Mouse (Mus musculus): ENCODE measurements around the gene Marc1.

Gene Marc1

DNA sequence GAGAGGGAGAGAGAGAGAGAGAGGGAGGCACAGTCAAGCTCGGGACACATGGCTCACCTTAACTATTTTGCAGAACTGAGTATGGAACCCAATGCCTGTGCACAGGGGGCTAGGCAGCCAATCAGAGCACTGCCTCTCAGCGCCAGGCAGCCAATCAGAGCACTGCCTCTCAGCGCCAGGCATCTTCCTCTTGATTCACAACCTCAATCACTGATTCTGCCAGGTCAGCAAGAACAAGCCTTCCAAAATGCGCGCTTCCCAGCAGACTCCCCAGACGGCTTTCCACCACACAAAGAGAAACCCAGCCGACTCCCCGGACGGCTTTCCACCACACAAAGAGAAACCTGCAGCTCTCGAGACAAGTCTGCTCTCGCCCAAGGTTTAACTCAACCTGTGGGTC is 11.6 kb upstream of the Marc1 start:
- DNase-seq (ENCODE audit: low spot score in 2 of 2): no peak

DNA sequence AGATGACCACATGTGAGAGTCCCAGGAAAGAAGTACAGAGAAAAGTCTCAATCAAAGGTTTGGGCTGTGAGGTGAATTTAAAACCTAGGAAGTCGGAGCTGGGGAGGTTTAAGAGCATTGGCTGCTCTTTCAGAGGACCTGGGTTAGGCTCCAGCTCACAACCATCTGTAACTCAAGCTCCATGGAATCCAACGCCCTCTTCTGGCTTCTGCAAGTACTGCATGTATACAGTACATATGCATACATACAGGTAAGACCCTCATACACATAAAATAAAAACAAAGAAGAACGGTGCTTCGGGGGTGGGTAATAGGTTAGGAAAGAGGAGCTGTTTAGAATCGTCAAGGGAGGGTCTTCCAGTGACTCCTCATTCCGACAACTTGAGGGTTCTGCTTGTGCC is 6.7 kb upstream of the Marc1 start:
- DNase-seq (ENCODE audit: low spot score in 2 of 2): no peak

DNA sequence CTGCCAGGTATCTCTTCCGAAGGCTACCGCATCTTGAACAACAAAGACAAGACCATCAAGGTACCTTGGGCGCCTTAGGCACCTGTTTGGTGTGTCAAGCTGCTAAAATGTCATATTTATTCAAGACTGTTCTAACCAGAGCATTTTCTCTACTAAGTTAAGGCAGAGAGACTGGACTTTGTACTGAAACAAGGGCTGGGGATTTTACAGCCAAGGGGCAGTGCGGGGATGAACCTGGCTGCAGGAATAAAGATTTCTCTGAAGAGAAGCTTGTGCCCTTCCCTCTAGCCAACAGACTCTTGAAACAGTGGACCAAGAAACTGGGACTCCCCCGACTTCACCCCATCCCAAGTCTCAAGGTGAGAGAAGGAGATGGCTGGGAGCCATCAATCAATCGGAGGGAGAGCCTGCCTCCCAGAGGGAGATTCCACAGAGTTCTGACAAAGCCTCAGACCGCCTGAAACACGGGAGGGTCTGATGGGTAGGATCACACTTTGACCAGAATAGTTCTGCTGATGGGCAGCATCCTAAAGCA is 670 bp upstream of the Marc1 start:
- DNase-seq (ENCODE audit: low spot score in 2 of 2): no peak

DNA sequence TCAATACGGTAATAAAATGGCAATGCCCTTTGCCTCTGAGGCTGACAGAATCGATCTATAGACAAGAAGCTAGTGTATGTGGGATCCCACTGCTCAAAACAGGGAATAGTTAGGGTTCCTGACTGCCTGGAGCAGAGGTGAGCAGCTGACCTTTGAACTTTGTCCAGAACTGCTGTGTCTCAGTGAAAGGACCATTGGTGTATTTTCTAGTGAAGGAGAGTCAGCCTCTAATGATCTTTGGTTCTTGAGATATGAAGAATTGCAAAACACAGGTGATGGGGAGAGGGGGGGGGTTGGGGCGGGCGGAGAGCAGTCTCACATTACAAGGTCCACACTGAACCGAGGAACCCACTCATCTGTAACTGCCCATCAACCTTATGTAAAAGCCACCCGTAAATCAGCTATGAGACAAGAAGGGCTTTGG is 1.5 kb downstream of the Marc1 start:
- no peak for DNase-seq (ENCODE audit: low spot score in 2 of 2)

DNA sequence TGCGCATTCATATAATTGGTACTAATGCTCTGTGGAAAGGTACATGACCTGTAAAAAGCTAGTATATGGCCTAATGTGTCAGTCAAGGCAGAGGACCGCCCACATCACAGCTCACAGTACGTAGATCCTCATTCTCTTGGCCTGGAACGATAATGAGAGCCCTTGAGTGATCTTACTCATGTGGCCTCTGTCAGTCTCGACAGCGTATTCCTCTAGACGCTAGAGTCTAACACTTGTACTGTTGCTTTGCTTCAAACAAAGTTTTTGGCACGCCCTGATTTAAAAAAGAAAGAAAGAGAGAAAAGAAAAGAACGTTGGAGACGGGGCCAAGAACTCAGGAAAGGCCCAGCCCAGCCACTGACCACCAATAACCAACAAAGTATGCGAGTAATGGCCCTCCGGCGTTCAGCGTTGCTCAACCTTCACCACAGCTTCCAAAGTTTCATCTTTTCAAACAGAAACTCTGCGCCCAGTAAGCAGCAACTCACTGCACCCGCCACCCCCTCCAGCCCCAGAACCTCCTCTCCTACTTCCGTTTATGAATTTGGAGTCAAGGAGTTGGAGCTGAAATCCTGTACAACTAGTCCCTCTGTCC is 2.6 kb downstream of the Marc1 start:
- no peak for DNase-seq (ENCODE audit: low spot score in 2 of 2)

DNA sequence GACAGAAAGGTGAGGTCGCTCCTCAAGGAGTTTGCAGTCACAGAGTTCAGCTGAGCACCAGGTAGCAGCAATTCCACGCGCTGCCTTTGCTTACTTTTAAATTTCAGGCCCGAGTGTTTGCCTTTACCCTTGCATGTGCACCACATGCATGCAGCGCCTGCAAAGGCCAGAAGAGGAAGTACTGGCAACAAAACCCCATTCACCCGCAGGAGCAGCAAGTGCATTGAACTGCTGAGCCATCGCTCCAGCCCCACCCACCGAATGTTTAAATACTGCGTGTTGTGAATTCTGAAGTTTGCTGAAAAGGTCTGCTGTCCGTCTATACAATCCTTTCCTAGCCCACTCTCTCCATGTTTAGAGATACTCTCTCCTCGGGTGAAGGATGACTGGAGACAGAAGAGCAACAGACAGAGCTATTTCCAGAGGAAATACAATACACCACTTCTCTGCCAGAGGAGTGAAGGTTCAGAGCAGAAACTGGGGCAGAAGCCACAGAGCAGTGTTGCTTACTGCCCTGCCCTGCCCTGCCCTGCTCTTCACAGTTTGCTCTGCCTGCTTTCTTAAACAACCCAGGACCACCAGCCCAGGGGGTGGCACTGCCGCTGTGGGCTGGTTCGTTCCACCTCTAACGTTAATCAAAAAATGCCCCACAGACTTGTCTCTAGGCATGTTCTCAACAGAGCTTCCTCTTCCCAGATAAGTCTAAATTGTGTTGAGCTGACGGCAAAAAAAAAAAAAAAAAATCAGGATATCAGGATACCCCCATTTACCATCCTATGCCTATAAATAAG is 3.3 kb downstream of the Marc1 start:
- DNase-seq (ENCODE audit: low spot score in 2 of 2): no peak

DNA sequence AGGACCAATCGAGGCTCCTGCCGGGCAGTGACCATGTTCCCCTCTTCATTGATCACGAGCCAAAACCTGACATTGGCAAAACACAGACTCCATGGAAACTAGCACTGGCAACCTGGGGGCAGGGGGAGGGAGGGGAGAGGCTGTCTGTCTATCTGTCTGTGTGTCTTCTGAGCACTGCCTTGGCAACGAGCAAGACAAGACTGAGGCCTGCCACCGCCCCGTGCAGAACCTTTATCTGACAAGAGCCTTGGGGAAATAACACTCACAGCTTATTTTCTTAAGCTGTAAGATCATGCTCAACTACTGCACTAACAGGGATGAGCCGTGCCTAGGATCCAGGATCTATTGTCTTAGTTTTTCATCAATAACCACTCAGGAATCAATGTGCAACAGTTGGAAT is 4.0 kb downstream of the Marc1 start:
- DNase-seq (ENCODE audit: low spot score in 2 of 2): no peak

DNA sequence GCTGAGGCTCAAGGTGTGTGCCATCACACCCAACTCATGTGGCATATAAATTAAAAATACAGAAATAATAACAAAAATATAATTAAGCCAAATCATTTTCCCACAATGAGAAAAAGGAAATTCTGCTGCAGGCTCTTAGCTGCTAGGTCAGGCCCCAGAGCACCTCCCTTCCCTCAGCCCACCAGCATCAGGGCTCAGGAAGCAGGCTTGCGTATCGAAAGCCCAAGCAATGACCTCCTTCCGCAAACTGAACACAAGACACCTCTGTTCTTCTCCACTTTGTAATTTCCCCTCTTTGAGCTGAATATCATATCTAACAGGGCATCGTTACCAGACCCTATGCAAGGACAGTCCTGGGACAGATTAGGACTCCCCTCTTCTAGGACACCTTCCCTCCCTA is 5.4 kb downstream of the Marc1 start:
- no peak for DNase-seq (ENCODE audit: low spot score in 2 of 2)

DNA sequence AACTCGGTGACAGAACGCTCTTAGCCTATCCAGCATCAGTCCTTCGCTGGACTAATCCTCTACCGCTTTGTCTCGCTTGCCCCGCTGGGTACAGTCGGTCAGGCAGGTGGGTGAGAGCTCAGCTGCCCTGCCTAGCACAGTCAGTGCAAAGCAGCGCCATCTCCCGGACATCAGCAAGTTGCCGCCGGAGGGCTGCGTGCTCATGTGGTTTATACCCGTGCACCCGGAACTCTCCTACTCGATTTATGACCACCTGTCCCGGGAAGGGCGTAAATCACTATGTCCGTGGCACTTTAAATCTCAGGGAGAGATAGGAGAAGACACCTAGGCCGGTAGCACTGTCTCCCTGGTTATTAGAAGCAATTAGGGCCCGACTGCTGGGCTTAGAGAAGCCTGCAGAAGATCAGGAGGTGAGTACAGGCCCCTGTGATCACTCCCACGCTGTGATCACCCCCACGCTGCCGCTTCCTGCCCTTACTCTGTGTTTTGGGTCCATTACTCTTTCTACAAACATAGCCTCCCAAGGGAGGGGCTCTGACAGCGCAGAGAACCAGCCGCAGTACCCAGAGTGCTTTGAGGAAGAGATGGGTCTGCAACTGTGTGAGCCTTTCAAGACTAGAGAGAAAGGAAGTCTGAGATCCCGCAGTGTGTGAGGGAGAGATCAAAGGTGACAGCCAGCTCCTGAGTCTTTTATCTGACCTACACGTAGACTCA is 17.8 kb downstream of the Marc1 start:
- DNase-seq (ENCODE audit: low spot score in 2 of 2): peak in 1 of 2 experiments; percentile 72

DNA sequence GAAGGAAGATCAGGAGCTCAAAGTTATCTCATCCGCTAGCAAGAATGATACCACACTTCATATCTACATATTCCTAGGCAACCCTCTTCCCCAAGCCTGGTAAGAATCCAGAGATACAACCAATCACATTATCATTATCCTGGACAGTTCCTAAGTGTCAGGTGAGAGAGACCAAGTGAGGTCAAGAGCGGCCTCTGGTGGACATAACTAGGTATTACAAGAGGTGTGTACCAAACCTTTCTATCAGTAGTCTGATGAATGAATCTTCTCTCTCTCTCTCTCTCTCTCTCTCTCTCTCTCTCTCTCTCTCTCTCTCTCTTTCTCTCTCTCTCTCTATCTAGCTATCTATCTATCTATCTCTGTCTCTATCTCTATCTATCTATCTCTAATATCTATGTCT is 20.0 kb downstream of the Marc1 start:
- no peak for DNase-seq (ENCODE audit: low spot score in 2 of 2)

DNA sequence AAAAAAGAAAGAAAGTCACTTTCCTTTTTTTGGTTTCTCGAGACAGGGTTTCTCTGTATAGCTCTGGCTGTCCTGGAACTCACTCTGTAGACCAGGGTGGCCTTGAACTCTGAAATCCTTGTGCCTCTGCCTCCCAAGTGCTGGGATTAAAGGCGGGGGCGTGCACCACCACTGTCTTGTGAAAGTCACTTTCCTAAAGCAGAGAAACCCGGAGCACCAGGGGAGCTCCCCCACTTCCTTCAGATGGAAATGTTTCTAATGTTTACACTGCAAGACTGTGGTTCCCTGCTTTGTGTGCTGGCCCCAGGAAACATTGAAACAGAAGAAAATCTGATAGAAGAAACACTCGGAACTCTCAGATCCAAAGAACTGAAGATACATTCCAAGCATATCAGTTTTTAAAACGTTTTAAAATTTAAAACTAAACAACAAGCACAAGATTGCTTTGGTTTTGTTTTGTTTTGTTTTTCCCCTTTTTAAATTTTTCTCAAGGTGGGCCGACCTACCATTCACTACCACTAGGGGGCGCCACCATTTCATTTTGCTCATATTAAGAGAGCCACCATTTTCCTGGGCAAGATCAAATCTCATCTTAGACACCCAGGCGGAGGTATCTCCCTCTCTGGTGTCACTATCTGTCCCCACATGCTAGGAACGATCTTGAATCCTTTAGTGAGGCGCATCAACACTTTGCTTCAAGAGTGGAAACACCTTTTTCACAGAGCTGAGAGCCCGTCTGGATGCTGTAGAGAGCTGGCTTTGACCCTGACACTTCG is 24.5 kb downstream of the Marc1 start:
- DNase-seq (ENCODE audit: low spot score in 2 of 2): no peak

DNA sequence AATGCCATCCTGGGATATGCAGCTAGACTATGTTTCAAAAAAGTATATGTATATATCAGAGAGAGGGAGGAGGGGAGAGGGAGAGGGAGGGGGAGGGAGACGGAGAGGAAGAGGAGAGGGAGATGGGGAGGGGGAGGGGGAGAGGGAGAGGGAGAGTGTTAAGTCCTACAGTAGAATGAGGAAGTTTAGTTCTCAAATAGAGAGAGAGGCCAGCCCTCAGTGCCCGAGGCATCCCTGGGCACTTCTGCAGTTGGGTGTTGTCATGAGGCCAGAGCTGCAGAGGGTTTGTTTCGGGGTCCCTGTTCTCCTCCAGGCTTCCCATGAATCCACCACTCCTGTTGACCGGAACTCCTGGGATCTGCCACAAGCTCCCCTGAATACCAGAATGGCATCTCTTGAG is 27.5 kb downstream of the Marc1 start:
- no peak for DNase-seq (ENCODE audit: low spot score in 2 of 2)

DNA sequence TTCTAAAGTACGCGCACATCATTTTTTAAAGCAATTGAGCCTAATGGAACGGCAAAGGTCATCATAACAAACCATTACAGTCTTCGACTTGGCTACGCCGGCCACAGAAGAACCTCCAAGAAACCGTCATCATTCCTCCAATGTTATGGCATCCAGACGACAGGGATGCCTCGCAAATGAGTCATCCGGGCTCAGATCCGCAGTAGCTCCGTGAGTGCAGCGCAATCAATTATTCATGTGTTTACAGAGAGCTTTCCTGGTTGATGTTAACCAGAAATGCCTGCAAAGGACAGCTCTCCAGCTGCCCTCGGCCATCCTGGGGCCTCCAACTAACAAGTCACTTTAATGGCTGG is 29.0 kb downstream of the Marc1 start:
- DNase-seq (ENCODE audit: low spot score in 2 of 2): peak in 1 of 2 experiments; percentile 56

DNA sequence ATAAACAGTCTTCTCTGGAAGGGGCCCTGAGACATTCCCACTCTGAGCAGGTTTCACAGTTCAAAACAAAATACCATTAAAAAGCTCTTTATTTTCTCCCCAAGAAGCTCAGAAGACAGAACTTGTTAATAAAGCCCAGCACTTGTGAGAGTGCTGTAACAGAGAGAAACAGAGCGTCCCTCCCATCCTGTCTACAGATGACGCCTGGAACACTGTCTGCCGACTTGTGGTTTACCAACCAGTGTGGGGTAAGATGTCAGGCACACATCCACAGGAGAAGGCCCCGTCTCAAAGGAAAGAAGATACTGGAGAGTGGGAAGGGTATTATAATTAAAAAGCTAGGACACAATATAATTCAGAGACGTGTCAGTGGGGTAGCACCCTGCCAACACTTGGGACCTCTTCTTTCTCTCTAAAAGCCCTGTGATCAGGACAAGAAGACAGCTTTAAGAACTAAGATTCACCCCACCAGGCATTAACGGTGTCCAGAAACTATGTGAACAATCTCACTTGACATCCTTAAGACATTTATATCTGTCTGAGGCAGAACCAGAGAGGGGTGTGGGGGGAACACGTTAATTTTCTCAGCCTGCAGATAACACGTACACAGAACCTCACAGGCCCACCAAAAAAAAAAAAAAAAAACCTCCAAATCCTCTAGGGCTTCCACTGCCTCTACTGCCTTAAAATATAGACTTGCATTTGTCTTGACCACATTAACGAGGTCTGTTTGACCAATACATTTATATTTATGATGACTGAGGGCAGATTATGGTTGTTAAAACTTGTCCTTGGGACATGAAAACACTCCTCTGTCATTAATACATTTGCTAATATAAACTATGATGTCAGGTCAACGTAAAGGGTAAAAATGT is 29.6 kb downstream of the Marc1 start:
- DNase-seq (ENCODE audit: low spot score in 2 of 2): no peak

DNA sequence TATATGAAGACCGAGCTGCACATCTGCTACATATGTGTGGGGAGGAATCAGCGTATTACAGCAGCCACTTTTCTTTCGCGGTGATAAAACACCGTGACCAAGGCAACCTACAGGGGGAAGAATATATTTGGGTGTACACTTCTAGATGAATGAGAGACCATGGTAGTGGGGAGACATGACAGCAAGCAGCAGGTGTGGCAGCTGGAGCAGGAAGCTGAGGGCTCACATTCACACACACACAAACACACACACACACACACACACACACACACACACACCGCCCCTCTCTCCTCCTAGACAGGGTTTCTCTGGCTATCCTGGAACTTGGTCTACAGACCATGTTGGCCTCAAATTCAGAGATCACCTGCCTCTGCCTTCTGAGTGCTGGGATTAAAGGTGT is 33.0 kb downstream of the Marc1 start:
- no peak for DNase-seq (ENCODE audit: low spot score in 2 of 2)

DNA sequence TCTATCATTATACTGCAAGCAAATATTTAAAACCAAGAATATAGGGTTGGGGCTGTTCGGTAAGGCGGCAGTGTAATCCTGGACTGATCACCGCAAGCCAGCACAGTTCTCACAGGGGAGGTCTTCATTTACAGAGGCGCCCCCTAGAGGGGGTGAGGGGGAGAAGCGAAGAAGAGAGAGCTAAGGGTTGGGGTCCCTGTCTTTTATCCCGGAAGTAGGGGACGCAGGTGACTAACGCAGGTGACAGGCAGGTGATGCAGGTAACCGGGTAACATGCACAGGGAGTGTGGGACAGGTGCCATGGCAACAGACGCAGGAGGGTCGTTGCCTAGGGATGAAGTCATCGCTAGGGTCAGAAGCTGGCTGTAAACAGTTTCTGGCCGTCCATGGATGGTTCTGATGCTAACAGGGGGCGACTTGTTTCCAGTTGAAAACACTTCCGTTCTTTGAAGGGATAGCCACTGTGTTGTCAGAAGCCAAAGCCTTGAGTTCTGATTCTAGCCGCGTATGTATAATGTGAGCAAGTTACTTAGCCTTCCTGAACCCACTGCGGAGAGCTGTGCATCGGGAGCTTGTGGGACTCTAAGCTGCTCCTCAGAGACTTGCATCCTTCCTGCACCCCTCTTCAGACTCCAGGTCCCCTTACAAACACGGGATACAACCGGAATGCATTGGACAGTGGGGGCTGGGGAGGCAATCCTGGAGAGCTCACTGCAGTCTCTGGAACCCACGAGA is 33.9 kb downstream of the Marc1 start:
- DNase-seq (ENCODE audit: low spot score in 2 of 2): no peak

DNA sequence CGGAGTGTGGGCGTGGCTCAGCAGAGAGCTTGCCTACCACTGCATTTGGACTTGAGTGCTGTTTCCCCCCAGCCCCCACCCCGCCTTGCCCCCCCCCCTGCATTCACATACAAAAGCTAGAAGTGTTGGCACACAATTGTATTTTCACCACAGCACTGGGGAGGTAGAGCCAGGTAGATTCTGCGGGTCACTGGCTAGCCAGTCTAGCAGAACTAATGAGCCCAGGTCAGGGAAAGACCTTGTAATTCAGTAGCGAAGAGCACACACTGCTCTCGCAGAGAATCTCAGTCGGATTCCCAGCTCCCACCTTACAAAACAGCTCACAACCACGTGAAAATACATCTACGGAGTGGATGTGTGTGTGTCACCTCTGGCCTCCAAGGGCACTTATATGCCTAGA is 35.8 kb downstream of the Marc1 start:
- DNase-seq (ENCODE audit: low spot score in 2 of 2): no peak

DNA sequence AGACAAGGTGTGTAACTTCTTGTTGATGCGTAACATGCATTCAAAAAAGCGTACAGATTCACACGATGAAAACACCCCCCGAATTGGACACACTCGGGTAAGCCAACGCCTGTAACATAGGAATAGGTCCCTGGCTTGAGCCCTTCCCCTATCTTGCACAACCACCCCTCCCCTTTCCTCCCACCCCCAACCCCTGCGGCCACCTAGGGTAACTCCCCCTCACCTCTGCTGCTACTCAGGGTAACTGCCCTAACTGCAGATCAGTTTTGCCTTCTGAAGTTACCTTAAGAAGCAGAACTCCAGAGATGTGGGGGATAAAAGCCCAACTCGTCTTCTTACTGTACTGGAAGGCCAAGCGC is 39.2 kb downstream of the Marc1 start:
- no peak for DNase-seq (ENCODE audit: low spot score in 2 of 2)

DNA sequence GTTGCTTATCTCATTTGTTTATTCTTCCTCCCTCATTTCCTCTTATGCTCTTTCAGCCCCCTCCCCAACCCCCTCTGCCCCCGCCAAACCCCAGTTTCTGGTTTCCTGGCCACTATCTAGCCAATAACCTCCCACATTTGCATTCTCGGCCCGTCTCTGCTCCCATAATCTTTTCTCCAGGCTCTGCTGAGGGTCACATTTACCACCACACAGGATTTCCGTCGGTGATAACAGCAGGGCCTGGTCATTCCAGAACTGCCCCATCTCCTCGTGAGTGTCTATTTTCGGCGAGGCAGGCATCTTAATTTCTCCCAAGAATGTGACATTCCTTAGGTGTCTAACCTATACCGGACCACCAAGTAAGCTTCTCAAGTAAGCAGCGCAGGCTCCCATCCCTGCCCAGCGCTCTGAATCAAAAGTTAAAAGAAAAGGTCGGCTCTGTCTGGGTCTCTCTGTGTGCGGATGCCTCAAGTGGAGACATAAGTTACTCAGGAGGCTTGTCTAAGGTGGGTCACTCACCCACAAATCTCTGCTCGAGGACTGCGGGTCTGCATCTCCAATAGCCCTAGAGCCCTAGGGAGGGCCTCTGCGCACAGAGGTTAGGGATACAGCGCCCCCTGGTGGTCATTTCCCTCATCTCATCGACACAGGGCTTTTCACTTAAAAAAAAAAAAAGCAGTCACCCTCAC is 39.8 kb downstream of the Marc1 start:
- DNase-seq (ENCODE audit: low spot score in 2 of 2): peak; percentile 63 to 86

DNA sequence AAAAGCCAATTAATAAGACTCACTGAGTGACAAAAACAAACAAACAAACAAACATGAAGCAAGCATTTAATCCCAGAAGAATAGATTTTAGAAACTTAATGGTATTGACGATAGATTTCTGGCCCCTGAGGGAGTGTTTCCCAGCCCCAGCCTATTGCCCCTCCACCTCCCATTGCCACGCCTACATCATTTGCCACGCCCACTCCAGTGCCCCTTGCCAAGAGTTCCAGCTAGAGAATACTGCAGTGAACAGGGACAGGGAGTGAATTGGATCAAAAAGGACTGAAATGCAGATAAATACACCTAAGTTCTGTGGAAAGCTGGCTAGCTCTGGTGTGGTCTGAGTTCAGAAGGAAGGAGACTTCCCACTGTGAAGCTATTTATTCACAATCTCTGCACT is 47.2 kb downstream of the Marc1 start:
- no peak for DNase-seq (ENCODE audit: low spot score in 2 of 2)
